Mouse (Mus musculus): ENCODE data around the gene Map4. TPM values are rescaled to one million over a fixed set of nuclear protein-coding genes. Genes with fewer than 3 reads are reported as not detected.
"Not testable (repeated sequence)": the region's sequence is repeated elsewhere in the genome, so short reads cannot be mapped to it uniquely, and the experiment has no call there.

The Map4 gene
- total RNA-seq, 1 experiment from 2014 or later: 19.1 TPM

- ATAC-seq (replicated peaks; ENCODE audit: low read depth, poor library complexity, severe bottlenecking): not testable (repeated sequence)
Observed at GRCm38 (mm10) chr9:109971711-109972110, 40.5 kb downstream of the Map4 start.

- ATAC-seq (replicated peaks; ENCODE audit: low read depth, poor library complexity, severe bottlenecking): not testable (repeated sequence)
Observed at GRCm38 (mm10) chr9:109980223-109980622, 49.0 kb downstream of the Map4 start.

DNA sequence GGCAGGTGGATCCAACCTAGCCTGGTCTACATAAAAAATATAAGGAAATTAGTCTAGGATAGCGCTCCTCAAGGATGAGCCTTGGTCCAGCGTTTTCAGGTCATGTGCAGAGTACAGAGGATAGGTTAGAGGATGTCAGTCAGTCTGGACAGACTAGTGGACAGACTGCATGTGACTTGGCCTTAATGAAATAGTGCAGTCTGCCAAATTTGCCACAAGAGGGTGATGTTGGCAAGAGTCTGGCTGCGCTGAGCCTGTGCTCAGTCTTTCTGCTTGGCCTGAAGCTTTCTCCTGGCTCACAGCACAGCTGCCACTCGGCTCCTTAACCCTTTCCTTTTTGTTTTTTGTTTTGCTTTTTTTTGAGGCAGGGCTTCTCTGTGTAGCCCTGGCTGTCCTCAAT lies 54.2 kb downstream of the Map4 start:
- peak; percentile 100 for ATAC-seq (replicated peaks; ENCODE audit: low read depth, poor library complexity, severe bottlenecking)

DNA sequence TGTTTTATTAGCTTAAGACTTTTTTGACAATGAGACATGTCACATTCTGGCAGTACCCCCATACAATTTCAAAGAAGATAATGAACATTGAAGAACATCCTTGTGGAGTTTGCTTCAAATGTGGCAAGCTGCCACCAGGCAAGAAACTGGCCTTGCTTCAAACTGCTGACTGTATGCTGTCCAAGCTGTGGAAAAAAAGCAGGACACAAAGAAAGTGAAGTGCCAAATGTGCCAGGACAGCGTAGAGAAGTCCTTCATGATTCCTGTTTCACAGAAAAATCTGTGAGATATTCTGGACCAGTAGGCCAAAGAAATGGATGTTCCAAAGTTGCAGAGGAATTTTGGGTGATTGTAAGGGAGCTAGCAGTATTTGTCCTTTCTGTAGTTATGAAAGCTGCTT lies 57.8 kb downstream of the Map4 start:
- ATAC-seq (replicated peaks; ENCODE audit: low read depth, poor library complexity, severe bottlenecking): no peak

DNA sequence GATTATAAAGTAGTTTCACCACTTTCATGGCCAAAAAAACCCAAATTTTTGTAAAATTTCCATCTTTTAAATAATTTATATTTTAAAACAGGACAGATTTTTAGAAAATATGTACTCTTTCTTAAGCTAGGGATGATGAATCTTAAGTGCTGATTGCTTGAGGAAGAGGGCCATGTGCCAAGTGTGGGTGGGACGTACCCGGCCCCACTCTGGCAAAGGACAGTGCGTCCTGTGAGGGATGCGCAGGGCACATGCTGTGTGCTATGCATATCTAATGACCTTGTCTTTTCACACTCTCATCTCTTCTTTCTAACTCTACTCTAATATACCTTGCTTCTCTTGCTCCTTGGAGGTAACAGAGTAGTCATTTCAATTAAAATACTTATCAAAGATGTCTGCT lies 66.2 kb downstream of the Map4 start:
- no peak for ATAC-seq (replicated peaks; ENCODE audit: low read depth, poor library complexity, severe bottlenecking)

DNA sequence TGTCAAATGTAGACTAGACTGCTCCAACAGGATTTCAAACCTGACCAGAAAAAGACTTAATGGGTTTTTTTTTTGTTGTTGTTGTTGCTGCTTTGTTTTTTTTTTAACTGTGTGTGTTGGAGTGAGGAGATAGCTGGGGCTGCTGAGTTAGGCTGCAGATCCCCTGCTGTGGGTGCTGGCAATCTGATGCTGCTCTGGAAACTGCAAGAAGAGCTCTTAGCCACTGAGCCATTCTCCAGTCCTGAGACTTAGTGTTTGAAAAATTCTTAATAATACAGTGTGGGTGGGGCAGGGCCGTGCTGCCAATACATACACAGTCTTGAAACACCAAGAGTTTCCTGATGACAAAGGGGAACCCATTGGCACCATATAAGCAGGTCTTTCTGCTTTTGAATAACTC lies 70.7 kb downstream of the Map4 start:
- ATAC-seq (replicated peaks; ENCODE audit: low read depth, poor library complexity, severe bottlenecking): no peak

- no peak for ATAC-seq (replicated peaks; ENCODE audit: low read depth, poor library complexity, severe bottlenecking)
Observed at GRCm38 (mm10) chr9:110002413-110002812, 71.2 kb downstream of the Map4 start.

- no peak for ATAC-seq (replicated peaks; ENCODE audit: low read depth, poor library complexity, severe bottlenecking)
Observed at GRCm38 (mm10) chr9:110019224-110019623, 88.0 kb downstream of the Map4 start.

DNA sequence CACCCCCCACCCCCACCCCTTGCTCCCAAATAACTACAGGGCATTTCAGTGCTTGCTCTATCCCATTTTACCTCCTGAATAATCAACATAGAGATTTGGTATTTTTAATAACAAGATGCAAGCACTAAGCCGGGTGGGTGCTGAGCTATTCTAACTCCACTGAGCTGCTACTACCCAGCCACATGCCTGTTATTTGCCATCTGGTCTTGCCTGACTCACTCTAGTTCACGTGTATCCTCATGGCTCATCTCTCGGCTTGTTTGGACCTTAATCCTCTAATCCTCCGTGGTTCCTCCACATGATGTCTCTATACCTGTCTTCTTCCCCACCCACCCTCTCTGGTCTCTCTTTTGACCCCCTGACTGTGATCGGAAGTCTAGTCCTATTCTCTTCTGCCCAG lies 89.1 kb downstream of the Map4 start:
- ATAC-seq (replicated peaks; ENCODE audit: low read depth, poor library complexity, severe bottlenecking): no peak

GRCm38 (mm10) chr9:110021463-110021862 lies 90.2 kb downstream of the Map4 start:
- no peak for ATAC-seq (replicated peaks; ENCODE audit: low read depth, poor library complexity, severe bottlenecking)

DNA sequence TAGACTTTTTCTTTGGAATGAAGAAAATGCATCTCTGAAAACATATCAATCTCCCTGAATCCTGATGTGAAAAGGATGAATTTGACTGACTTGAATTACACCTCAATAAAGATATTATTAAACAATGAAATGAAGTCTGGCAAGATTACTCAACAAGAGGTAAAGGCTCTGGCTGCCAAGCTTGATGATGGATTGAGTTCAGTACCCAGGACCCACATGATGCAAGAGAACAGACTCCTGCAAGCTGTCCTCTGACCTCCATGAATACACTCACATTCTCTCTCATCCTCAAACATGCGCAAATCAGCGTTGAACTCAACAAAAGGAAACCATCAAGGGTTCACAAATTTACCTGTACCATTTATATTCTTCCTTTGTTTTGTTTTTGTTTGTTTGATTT lies 90.9 kb downstream of the Map4 start:
- no peak for ATAC-seq (replicated peaks; ENCODE audit: low read depth, poor library complexity, severe bottlenecking)

- ATAC-seq (replicated peaks; ENCODE audit: low read depth, poor library complexity, severe bottlenecking): no peak
Observed at GRCm38 (mm10) chr9:110035091-110035490, 103.8 kb downstream of the Map4 start.

- peak; percentile 96 for ATAC-seq (replicated peaks; ENCODE audit: low read depth, poor library complexity, severe bottlenecking)
Observed at GRCm38 (mm10) chr9:110037895-110038294, 106.6 kb downstream of the Map4 start.

DNA sequence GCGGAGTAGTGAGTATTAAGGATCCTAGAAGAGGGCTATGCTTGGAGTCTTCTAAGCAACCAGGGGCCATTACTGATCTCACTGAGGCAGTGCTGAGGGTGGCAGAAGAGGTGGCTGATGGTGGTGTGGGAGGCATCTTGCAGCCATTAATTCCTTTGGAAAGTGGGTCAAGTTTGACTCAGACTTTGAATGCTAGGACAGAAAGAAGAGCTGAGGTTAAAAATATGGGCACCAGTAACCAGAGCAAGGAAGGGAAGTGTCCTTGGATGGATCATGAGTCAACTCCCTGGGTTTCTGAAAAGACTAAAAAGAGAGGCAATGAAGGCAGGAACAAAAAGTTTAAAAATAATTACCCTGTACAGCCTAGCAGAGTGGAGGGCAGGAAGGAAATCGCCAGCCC lies 107.2 kb downstream of the Map4 start:
- 0 out of 2 replicates have a peak, but pooled peaks have one; percentile 2 for ATAC-seq (replicated peaks; ENCODE audit: low read depth, poor library complexity, severe bottlenecking)

DNA sequence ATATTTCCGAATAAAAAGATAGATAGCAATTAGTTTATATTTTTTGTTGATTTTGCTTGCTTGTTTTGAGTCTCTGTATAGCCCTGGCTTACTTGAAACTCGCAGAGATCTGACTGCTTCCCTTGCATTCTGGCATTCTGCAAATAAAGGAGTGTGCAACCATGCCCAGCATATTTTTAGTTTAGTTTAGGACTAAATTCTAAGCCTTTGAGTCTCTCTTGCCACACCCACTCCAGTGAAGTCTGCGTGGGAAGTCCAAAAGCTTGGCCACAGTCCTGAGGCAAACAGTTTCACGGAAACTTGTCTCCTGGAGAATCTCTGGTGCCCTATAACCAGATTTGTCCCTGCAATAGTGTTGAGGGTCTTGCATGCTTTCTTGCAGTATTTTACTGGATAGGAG lies 113.1 kb downstream of the Map4 start:
- ATAC-seq (replicated peaks; ENCODE audit: low read depth, poor library complexity, severe bottlenecking): no peak

- no peak for ATAC-seq (replicated peaks; ENCODE audit: low read depth, poor library complexity, severe bottlenecking)
Observed at GRCm38 (mm10) chr9:110045763-110046377, 114.6 kb downstream of the Map4 start.

DNA sequence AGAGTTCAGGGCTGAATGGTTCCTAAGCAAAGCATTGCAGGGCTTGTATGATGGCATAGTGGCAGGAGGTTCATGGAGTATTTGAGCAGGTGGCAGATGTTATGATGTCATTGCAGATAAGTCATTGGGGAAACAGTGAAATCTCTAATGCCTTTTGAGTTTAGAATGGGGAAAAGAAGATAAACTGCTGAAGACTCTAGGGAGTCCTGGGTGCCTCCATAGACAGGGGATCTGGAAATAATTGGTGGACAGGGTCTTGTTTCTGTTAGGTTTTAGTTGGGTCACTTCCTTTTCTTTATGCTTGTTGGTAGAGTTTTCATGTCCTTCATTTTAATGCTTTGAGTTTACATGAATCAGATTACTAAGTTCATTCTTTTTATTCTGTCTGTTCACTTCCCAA lies 116.0 kb downstream of the Map4 start:
- no peak for ATAC-seq (replicated peaks; ENCODE audit: low read depth, poor library complexity, severe bottlenecking)

- ATAC-seq (replicated peaks; ENCODE audit: low read depth, poor library complexity, severe bottlenecking): no peak
Observed at GRCm38 (mm10) chr9:110047857-110048256, 116.6 kb downstream of the Map4 start.

GRCm38 (mm10) chr9:110051184-110051583 lies 119.9 kb downstream of the Map4 start:
- no peak for ATAC-seq (replicated peaks; ENCODE audit: low read depth, poor library complexity, severe bottlenecking)

GRCm38 (mm10) chr9:110051869-110052661 lies 120.8 kb downstream of the Map4 start:
- ATAC-seq (replicated peaks; ENCODE audit: low read depth, poor library complexity, severe bottlenecking): no peak

- ATAC-seq (replicated peaks; ENCODE audit: low read depth, poor library complexity, severe bottlenecking): no peak
Observed at GRCm38 (mm10) chr9:110052951-110053304, 121.7 kb downstream of the Map4 start.

Data from common myeloid progenitor, adult 5-6 weeks (primary cell).